Mouse (Mus musculus): ENCODE measurements at regions not wholly inside any gene's neighbourhood (a gene's known extent, or its start where the extent isn't known, plus 50 kb on each side); places are given as distances from the start of the nearest gene placed in this dataset.

GRCm38 (mm10) chr1:149734241-149734640 is 226.8 kb downstream of the Pla2g4a start:
- H3K36me3 ChIP-seq (ENCODE audit: insufficient read depth, low read length) = no peaks in the 10 kb centered on the region
- H3K4me2 ChIP-seq (ENCODE audit: low read length) = no peak overlapping the region
- no peak overlapping the region for H3K27ac ChIP-seq
- H3K4me3 ChIP-seq (replicated peaks; ENCODE audit: low read depth, low read length) = no peak overlapping the region
- no peaks in the 10 kb centered on the region for H3K27me3 ChIP-seq (ENCODE audit: insufficient read depth, low read length)
- ATAC-seq (replicated peaks; ENCODE audit: low FRiP score, low read depth) (no peak), DNase-seq (ENCODE audit: low spot score) (no peak)
- H3K4me1 ChIP-seq (replicated peaks; ENCODE audit: insufficient read depth, low read length) = no peaks in the 10 kb centered on the region
- WGBS = 91% methylated on average over 2 of the region's 2 CpGs
- TF ChIP-seq CTCF (IDR thresholded peaks at IDR 0.05; ENCODE audit: low read depth) = no peak
- H3K9me3 ChIP-seq (replicated peaks; ENCODE audit: low read length) = no peaks in the 10 kb centered on the region
- no peak overlapping the region for H3K9ac ChIP-seq (ENCODE audit: low read depth, low read length)

GRCm38 (mm10) chr1:149715171-149715570 is 245.9 kb downstream of the Pla2g4a start:
- no peak overlapping the region for H3K9ac ChIP-seq (ENCODE audit: low read depth, low read length)
- no peak for DNase-seq (ENCODE audit: low spot score)
- WGBS = 69% methylated on average over 1 of the region's 1 CpGs

GRCm38 (mm10) chr1:149712330-149712729 is 248.8 kb downstream of the Pla2g4a start:
- 86% methylated on average over 1 of the region's 1 CpGs for WGBS
- H3K27ac ChIP-seq = no peak overlapping the region
- H3K4me1 ChIP-seq (replicated peaks; ENCODE audit: insufficient read depth, low read length) = no peaks in the 10 kb centered on the region
- H3K27me3 ChIP-seq (ENCODE audit: insufficient read depth, low read length) = no peaks in the 10 kb centered on the region
- no peak overlapping the region for H3K4me2 ChIP-seq (ENCODE audit: low read length)
- H3K9ac ChIP-seq (ENCODE audit: low read depth, low read length) = no peak overlapping the region
- no peak for TF ChIP-seq CTCF (IDR thresholded peaks at IDR 0.05; ENCODE audit: low read depth)
- no peak overlapping the region for H3K4me3 ChIP-seq (replicated peaks; ENCODE audit: low read depth, low read length)
- no peaks in the 10 kb centered on the region for H3K9me3 ChIP-seq (replicated peaks; ENCODE audit: low read length)
- no peaks in the 10 kb centered on the region for H3K36me3 ChIP-seq (ENCODE audit: insufficient read depth, low read length)
- DNase-seq (ENCODE audit: low spot score) (no peak), ATAC-seq (replicated peaks; ENCODE audit: low FRiP score, low read depth) (no peak)

More at GRCm38 (mm10) chr1:149715171-149715570, 245.9 kb downstream of the Pla2g4a start:
- no peaks in the 10 kb centered on the region for H3K36me3 ChIP-seq (ENCODE audit: insufficient read depth, low read length)
- ATAC-seq (replicated peaks; ENCODE audit: low FRiP score, low read depth) = no peak
- H3K27ac ChIP-seq = no peak overlapping the region
- H3K27me3 ChIP-seq (ENCODE audit: insufficient read depth, low read length) = no peaks in the 10 kb centered on the region
- no peak for TF ChIP-seq CTCF (IDR thresholded peaks at IDR 0.05; ENCODE audit: low read depth)
- no peaks in the 10 kb centered on the region for H3K9me3 ChIP-seq (replicated peaks; ENCODE audit: low read length)
- H3K4me2 ChIP-seq (ENCODE audit: low read length) = no peak overlapping the region
- no peak overlapping the region for H3K4me3 ChIP-seq (replicated peaks; ENCODE audit: low read depth, low read length)
- H3K4me1 ChIP-seq (replicated peaks; ENCODE audit: insufficient read depth, low read length) = no peaks in the 10 kb centered on the region

- no peak overlapping the region for H3K27ac ChIP-seq
- H3K4me2 ChIP-seq (ENCODE audit: low read length) = no peak overlapping the region
- 62% methylated on average over 1 of the region's 1 CpGs for WGBS
- no peaks in the 10 kb centered on the region for H3K4me1 ChIP-seq (replicated peaks; ENCODE audit: insufficient read depth, low read length)
- no peaks in the 10 kb centered on the region for H3K36me3 ChIP-seq (ENCODE audit: insufficient read depth, low read length)
- H3K9ac ChIP-seq (ENCODE audit: low read depth, low read length) = no peak overlapping the region
- H3K9me3 ChIP-seq (replicated peaks; ENCODE audit: low read length) = no peaks in the 10 kb centered on the region
- DNase-seq (ENCODE audit: low spot score) (no peak), ATAC-seq (replicated peaks; ENCODE audit: low FRiP score, low read depth) (no peak)
- TF ChIP-seq CTCF (IDR thresholded peaks at IDR 0.05; ENCODE audit: low read depth) = no peak
- H3K4me3 ChIP-seq (replicated peaks; ENCODE audit: low read depth, low read length) = no peak overlapping the region
- no peaks in the 10 kb centered on the region for H3K27me3 ChIP-seq (ENCODE audit: insufficient read depth, low read length)
These were observed 255.9 kb downstream of the Pla2g4a start for GRCm38 (mm10) chr1:149705223-149705622.

- Histone ChIP-seq H3K36me3 (ENCODE audit: insufficient read depth, low read length) (no peaks in the 10 kb centered on the region), H3K27me3 (ENCODE audit: insufficient read depth, low read length) (no peaks in the 10 kb centered on the region), H3K9me3 (replicated peaks; ENCODE audit: low read length) (no peaks in the 10 kb centered on the region), H3K9ac (ENCODE audit: low read depth, low read length) (no peak overlapping the region), H3K4me1 (replicated peaks; ENCODE audit: insufficient read depth, low read length) (no peaks in the 10 kb centered on the region), H3K27ac (no peak overlapping the region), H3K4me3 (replicated peaks; ENCODE audit: low read depth, low read length) (no peak overlapping the region), H3K4me2 (ENCODE audit: low read length) (no peak overlapping the region)
- no peak for TF ChIP-seq CTCF (IDR thresholded peaks at IDR 0.05; ENCODE audit: low read depth)
- DNase-seq (ENCODE audit: low spot score) = no peak
- ATAC-seq (replicated peaks; ENCODE audit: low FRiP score, low read depth) = no peak
- 66% methylated on average over 4 of the region's 4 CpGs for WGBS
These were observed 261.7 kb downstream of the Pla2g4a start for GRCm38 (mm10) chr1:149699411-149699810.

- DNase-seq (ENCODE audit: low spot score) (no peak), ATAC-seq (replicated peaks; ENCODE audit: low FRiP score, low read depth) (no peak)
- no peaks in the 10 kb centered on the region for H3K4me1 ChIP-seq (replicated peaks; ENCODE audit: insufficient read depth, low read length)
- no peak overlapping the region for H3K9ac ChIP-seq (ENCODE audit: low read depth, low read length)
- TF ChIP-seq CTCF (IDR thresholded peaks at IDR 0.05; ENCODE audit: low read depth) = no peak
- no peak overlapping the region for H3K4me2 ChIP-seq (ENCODE audit: low read length)
- WGBS = 95% methylated on average over 1 of the region's 1 CpGs
- H3K27ac ChIP-seq = no peak overlapping the region
- H3K36me3 ChIP-seq (ENCODE audit: insufficient read depth, low read length) = no peaks in the 10 kb centered on the region
- H3K27me3 ChIP-seq (ENCODE audit: insufficient read depth, low read length) = no peaks in the 10 kb centered on the region
- no peak overlapping the region for H3K4me3 ChIP-seq (replicated peaks; ENCODE audit: low read depth, low read length)
- no peaks in the 10 kb centered on the region for H3K9me3 ChIP-seq (replicated peaks; ENCODE audit: low read length)
These were observed 286.9 kb downstream of the Pla2g4a start for GRCm38 (mm10) chr1:149674166-149674565.

GRCm38 (mm10) chr1:149672571-149672970 is 288.5 kb downstream of the Pla2g4a start:
- H3K4me2 ChIP-seq (ENCODE audit: low read length) = no peak overlapping the region
- no peaks in the 10 kb centered on the region for H3K27me3 ChIP-seq (ENCODE audit: insufficient read depth, low read length)
- DNase-seq (ENCODE audit: low spot score) (no peak), ATAC-seq (replicated peaks; ENCODE audit: low FRiP score, low read depth) (no peak)
- no peak overlapping the region for H3K9ac ChIP-seq (ENCODE audit: low read depth, low read length)
- no peaks in the 10 kb centered on the region for H3K36me3 ChIP-seq (ENCODE audit: insufficient read depth, low read length)
- no peaks in the 10 kb centered on the region for H3K4me1 ChIP-seq (replicated peaks; ENCODE audit: insufficient read depth, low read length)
- no peak for TF ChIP-seq CTCF (IDR thresholded peaks at IDR 0.05; ENCODE audit: low read depth)
- no peaks in the 10 kb centered on the region for H3K9me3 ChIP-seq (replicated peaks; ENCODE audit: low read length)
- no peak overlapping the region for H3K27ac ChIP-seq
- no peak overlapping the region for H3K4me3 ChIP-seq (replicated peaks; ENCODE audit: low read depth, low read length)
- WGBS = 82% methylated on average over 4 of the region's 4 CpGs

All from kidney, postnatal 0 days (tissue).